Mouse (Mus musculus) cortical plate, adult 2 months (tissue): ENCODE results near the gene Insl3.

ENCODE experiments used
- CTCF ChIP-seq: fragments of 200-500 bp; IDR thresholded peaks from 2 replicates; pipeline ENCODE4 v1.5.1; 2011; ENCODE audit warnings: mild to moderate bottlenecking, control low read depth, low read length; ENCODE audit not compliant: insufficient read depth; ENCODE audit errors: extremely low read depth
- POLR2A ChIP-seq: fragments of 200-500 bp; IDR thresholded peaks from 2 replicates; pipeline ENCODE4 v1.6.1; 2011; ENCODE audit warnings: mild to moderate bottlenecking, low read length, control low read depth; ENCODE audit not compliant: insufficient read depth; ENCODE audit errors: extremely low read depth

DNA sequence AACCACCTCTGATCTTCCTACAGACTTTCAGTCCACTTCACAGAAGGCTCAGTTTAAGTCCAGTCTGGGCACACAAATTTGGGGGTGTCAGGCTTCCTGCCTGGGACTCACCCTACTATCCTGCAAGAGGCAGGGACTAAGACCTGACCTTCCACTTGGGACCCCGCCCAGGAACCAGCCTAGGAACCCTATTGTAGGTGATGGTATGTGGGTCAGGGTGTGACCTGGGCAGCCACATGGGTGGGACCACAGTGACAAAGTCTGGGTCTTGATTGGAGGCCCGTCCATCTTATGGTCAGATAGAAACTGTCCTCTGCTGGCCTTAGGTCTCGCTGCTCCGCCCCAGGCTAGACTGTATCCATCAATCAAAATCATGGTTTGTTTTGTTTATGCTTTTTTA is 35.4 kb downstream of the Insl3 start:
- TF ChIP-seq POLR2A = no peak
- no peak for TF ChIP-seq CTCF
